Mouse (Mus musculus): ENCODE measurements around the gene Cyb5r1. TPM values are rescaled to one million over a fixed set of nuclear protein-coding genes. Genes with fewer than 3 reads are reported as not detected.
A peak's percentile ranks its signal among the peaks of the same experiment; 100 is the strongest.

The Cyb5r1 gene
- total RNA-seq, 2 experiments from 2014 or later = 25.3 to 45.6 TPM

DNA sequence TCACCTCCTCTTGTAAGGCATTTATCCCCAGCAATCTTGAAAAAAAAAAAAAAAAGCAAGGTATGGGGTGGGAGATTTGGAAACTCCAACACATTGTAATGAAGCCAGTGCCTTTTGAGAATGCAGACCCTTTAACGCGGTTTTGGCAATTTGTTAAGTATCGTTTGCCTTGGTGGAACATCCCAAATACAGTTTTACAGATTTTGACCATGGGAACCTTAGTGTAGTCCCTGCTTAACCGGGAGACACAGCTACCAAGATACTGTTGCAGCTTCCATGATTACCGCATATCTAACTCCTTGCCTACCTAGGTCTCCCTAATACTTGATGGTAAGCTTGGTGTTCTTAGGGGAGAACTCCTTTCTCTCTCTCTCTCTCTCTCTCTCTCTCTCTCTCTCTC is 50.7 kb downstream of the Cyb5r1 start:
- ATAC-seq (replicated peaks; ENCODE audit: poor library complexity) = no peak

DNA sequence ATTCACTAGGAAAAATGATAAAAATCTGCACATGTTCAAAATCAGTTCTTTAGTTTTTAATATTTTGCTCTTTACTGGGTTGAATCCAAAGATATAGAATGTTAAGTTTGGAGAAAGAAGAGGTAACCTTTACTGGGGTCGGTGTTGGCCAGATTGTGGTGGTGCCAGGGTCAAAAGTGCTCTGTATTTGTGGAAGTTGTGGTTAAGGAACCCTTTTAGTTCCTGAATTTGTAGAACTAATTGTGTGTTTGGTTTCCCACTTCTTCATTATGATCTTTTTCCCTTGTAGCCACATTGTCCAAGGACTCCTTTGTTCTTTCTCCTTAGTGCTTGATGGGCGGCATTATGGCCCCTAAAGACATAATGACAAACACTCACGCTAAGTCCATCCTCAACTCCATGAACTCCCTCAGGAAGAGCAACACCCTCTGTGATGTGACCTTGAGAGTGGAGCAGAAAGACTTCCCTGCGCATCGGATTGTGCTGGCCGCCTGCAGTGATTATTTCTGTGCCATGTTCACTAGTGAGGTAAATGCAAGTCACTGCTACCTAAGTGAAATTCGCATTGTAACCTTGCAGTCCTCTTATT is 52.9 kb downstream of the Cyb5r1 start:
- 0 out of 2 replicates have a peak, but pooled peaks have one; percentile 14 for ATAC-seq (replicated peaks; ENCODE audit: poor library complexity)

DNA sequence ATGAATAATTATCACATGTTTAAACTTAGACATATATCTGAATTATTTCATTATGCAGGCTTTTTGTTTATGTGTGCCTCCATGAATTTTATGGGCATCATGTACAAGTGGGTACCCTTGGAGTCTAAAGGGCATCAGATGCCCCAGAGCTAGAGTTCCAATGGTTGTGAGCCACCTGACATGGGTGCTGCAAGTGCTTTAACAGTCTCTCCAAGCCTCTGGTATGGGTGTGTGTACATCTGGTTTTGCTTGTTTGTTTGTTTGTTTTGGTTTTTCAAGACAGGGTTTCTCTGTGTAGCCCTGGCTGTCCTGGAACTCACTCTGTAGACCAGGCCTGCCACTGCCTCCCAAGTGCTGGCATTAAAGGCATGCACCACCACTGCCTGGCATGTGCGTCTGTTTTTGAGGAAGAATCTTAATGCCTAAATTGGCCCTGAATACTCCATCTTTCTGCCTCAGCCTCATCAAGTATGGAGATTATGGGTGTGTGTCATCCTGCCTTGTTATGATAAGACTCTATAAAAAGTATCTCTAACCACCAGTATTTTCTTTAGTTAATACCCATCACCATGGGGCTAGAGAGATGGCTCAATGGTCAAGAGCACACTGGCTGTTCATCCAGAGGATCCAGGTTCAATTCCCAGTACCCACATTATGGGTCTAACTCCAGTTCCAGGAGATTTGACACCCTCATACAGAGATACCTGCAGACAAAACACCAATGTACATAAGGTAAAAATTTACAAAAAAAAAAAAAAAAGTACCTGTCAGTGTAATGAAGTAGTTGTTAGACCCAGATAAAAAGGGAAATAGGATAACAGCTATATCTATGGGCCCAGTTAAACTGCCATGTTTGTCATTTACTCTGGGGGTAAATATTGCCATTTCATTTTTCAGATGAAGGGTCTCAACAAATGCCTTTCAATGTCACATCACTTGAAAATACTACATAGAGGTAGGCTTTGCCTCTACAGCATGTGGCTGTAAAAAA is 55.2 kb downstream of the Cyb5r1 start:
- peak; percentile 91 for ATAC-seq (replicated peaks; ENCODE audit: poor library complexity)

Other genes starting within 250 kb of the Cyb5r1 start
- gene Chil1, start 223.4 kb upstream of the Cyb5r1 start, total RNA-seq (2015) = 9.3 and 21.2 TPM in 2 replicates
- 8.9 and 16.2 TPM in 2 replicates for gene Chil1, start 223.4 kb upstream of the Cyb5r1 start, total RNA-seq (2017)
- gene Mybph, start 212.1 kb upstream of the Cyb5r1 start, total RNA-seq (2015) = 0.17 TPM in 1 of 2 replicates, not detected in the other
- gene Mybph, start 212.1 kb upstream of the Cyb5r1 start, total RNA-seq (2017) = not detected in 2 replicates
- not detected in 2 replicates for gene Adora1, start 170.1 kb upstream of the Cyb5r1 start, total RNA-seq (2015)
- not detected in 2 replicates for gene Adora1, start 170.1 kb upstream of the Cyb5r1 start, total RNA-seq (2017)
- not detected in 2 replicates for gene Myog, start 115.6 kb upstream of the Cyb5r1 start, total RNA-seq (2015)
- not detected in 2 replicates for gene Myog, start 115.6 kb upstream of the Cyb5r1 start, total RNA-seq (2017)
- gene Ppfia4, start 72.6 kb upstream of the Cyb5r1 start, total RNA-seq (2015) = 3.1 and 6.1 TPM in 2 replicates
- gene Ppfia4, start 72.6 kb upstream of the Cyb5r1 start, total RNA-seq (2017) = 5.3 and 6.5 TPM in 2 replicates
- gene Tmem183a, start 43.6 kb upstream of the Cyb5r1 start, total RNA-seq (2015) = 42.1 and 45.9 TPM in 2 replicates
- gene Tmem183a, start 43.6 kb upstream of the Cyb5r1 start, total RNA-seq (2017) = 43.3 and 71.6 TPM in 2 replicates
- not detected in 2 replicates for gene 4933406M09Rik, start 19.6 kb upstream of the Cyb5r1 start, total RNA-seq (2015)
- not detected in 2 replicates for gene 4933406M09Rik, start 19.6 kb upstream of the Cyb5r1 start, total RNA-seq (2017)
- 63.0 and 63.2 TPM in 2 replicates for gene Adipor1, start 9.8 kb downstream of the Cyb5r1 start, total RNA-seq (2015)
- 43.2 and 44.2 TPM in 2 replicates for gene Adipor1, start 9.8 kb downstream of the Cyb5r1 start, total RNA-seq (2017)
- 12.3 and 14.2 TPM in 2 replicates for gene Klhl12, start 50.0 kb downstream of the Cyb5r1 start, total RNA-seq (2015)
- gene Klhl12, start 50.0 kb downstream of the Cyb5r1 start, total RNA-seq (2017) = 11.7 and 21.7 TPM in 2 replicates
- 20.0 and 25.6 TPM in 2 replicates for gene Rabif, start 89.1 kb downstream of the Cyb5r1 start, total RNA-seq (2015)
- 15.4 and 15.5 TPM in 2 replicates for gene Rabif, start 89.1 kb downstream of the Cyb5r1 start, total RNA-seq (2017)
- gene Mgat4e, start 144.1 kb downstream of the Cyb5r1 start, total RNA-seq (2015) = 0.10 TPM in 1 of 2 replicates, not detected in the other
- not detected in 2 replicates for gene Mgat4e, start 144.1 kb downstream of the Cyb5r1 start, total RNA-seq (2017)
- gene Kdm5b, start 154.6 kb downstream of the Cyb5r1 start, total RNA-seq (2015) = 16.3 and 24.2 TPM in 2 replicates
- gene Kdm5b, start 154.6 kb downstream of the Cyb5r1 start, total RNA-seq (2017) = 18.0 and 20.6 TPM in 2 replicates
- gene Syt2, start 241.1 kb downstream of the Cyb5r1 start, total RNA-seq (2015) = 0.05 and 0.10 TPM in 2 replicates
- gene Syt2, start 241.1 kb downstream of the Cyb5r1 start, total RNA-seq (2017) = not detected in 2 replicates

Data from megakaryocyte progenitor cell, adult 5-6 weeks (primary cell).